Mouse (Mus musculus): Measurements from ENCODE around the gene Mgat5. TPM values are rescaled to one million over a fixed set of nuclear protein-coding genes. Genes with fewer than 3 reads are reported as not detected.
A peak's percentile ranks its signal among the peaks of the same experiment; 100 is the strongest.

Gene Mgat5
- polyA plus RNA-seq, 1 experiment from 2014 or later, result 8.1 TPM

- no peak overlapping the region for H3K27ac ChIP-seq (ENCODE audit: low read length)
- 71% methylated on average over 6 of the region's 6 CpGs for WGBS
Measured at GRCm38 (mm10) chr1:127319768-127320167, 115.0 kb downstream of the Mgat5 start.

GRCm38 (mm10) chr1:127320956-127321355 lies 116.1 kb downstream of the Mgat5 start:
- no peak overlapping the region for H3K9ac ChIP-seq (replicated peaks; ENCODE audit: low read length)
- no peak overlapping the region for H3K4me3 ChIP-seq (ENCODE audit: low read length)
- H3K27me3 ChIP-seq (ENCODE audit: insufficient read depth, low read length), result no peaks in the 10 kb centered on the region
- peaks cover 16% of the 10 kb centered on the region; the same call in 1 of the 2 replicates for H3K36me3 ChIP-seq (ENCODE audit: insufficient read depth, low read length)
- no peaks in the 10 kb centered on the region for H3K9me3 ChIP-seq (ENCODE audit: low read length)
- WGBS, result 68% methylated on average over 10 of the region's 10 CpGs
- H3K4me2 ChIP-seq (replicated peaks; ENCODE audit: low read depth, low read length), result no peak overlapping the region
- ATAC-seq (ENCODE audit: low FRiP score, low TSS enrichment), result no peak; the same call in 1 of the 2 replicates
- H3K27ac ChIP-seq (ENCODE audit: low read length), result no peak overlapping the region
- H3K4me1 ChIP-seq (ENCODE audit: insufficient read depth, low read length), result peaks cover 9% of the 10 kb centered on the region; the same call in 1 of the 2 replicates

More at GRCm38 (mm10) chr1:127319768-127320167, 115.0 kb downstream of the Mgat5 start:
- Histone ChIP-seq H3K36me3 (ENCODE audit: insufficient read depth, low read length) (peaks cover 16% of the 10 kb centered on the region; the same call in 1 of the 2 replicates), H3K4me3 (ENCODE audit: low read length) (no peak overlapping the region), H3K4me2 (replicated peaks; ENCODE audit: low read depth, low read length) (no peak overlapping the region), H3K9me3 (ENCODE audit: low read length) (no peaks in the 10 kb centered on the region), H3K27me3 (ENCODE audit: insufficient read depth, low read length) (no peaks in the 10 kb centered on the region), H3K9ac (replicated peaks; ENCODE audit: low read length) (no peak overlapping the region), H3K4me1 (ENCODE audit: insufficient read depth, low read length) (peaks cover 14% of the 10 kb centered on the region)
- no peak for ATAC-seq (ENCODE audit: low FRiP score, low TSS enrichment)

- no peak for ATAC-seq (ENCODE audit: low FRiP score, low TSS enrichment)
- Histone ChIP-seq H3K4me1 (ENCODE audit: insufficient read depth, low read length) (peaks cover 12% of the 10 kb centered on the region; the same call in 1 of the 2 replicates), H3K27me3 (ENCODE audit: insufficient read depth, low read length) (no peaks in the 10 kb centered on the region), H3K27ac (ENCODE audit: low read length) (peak overlapping the region; percentile 4; the same call in 1 of the 2 replicates), H3K4me2 (replicated peaks; ENCODE audit: low read depth, low read length) (no peak overlapping the region), H3K9me3 (ENCODE audit: low read length) (no peaks in the 10 kb centered on the region), H3K36me3 (ENCODE audit: insufficient read depth, low read length) (peaks cover 16% of the 10 kb centered on the region; the same call in 1 of the 2 replicates), H3K9ac (replicated peaks; ENCODE audit: low read length) (no peak overlapping the region), H3K4me3 (ENCODE audit: low read length) (no peak overlapping the region)
- 58% methylated on average over 3 of the region's 3 CpGs for whole genome bisulfite sequencing
Measured at GRCm38 (mm10) chr1:127321638-127322037, 116.8 kb downstream of the Mgat5 start.

GRCm38 (mm10) chr1:127322169-127322805 lies 117.5 kb downstream of the Mgat5 start:
- H3K4me3 ChIP-seq (ENCODE audit: low read length), result no peak overlapping the region
- peaks cover 12% of the 10 kb centered on the region; the same call in 1 of the 2 replicates for H3K4me1 ChIP-seq (ENCODE audit: insufficient read depth, low read length)
- WGBS, result 66% methylated on average over 5 of the region's 5 CpGs
- no peak overlapping the region for H3K4me2 ChIP-seq (replicated peaks; ENCODE audit: low read depth, low read length)
- peaks cover 16% of the 10 kb centered on the region; the same call in 1 of the 2 replicates for H3K36me3 ChIP-seq (ENCODE audit: insufficient read depth, low read length)
- H3K9ac ChIP-seq (replicated peaks; ENCODE audit: low read length), result no peak overlapping the region
- ATAC-seq (ENCODE audit: low FRiP score, low TSS enrichment), result no peak
- no peaks in the 10 kb centered on the region for H3K27me3 ChIP-seq (ENCODE audit: insufficient read depth, low read length)
- H3K27ac ChIP-seq (ENCODE audit: low read length), result no peak overlapping the region
- no peaks in the 10 kb centered on the region for H3K9me3 ChIP-seq (ENCODE audit: low read length)

- no peak overlapping the region for H3K4me2 ChIP-seq (replicated peaks; ENCODE audit: low read depth, low read length)
- no peak overlapping the region for H3K27ac ChIP-seq (ENCODE audit: low read length)
- peaks cover 21% of the 10 kb centered on the region; the same call in 1 of the 2 replicates for H3K36me3 ChIP-seq (ENCODE audit: insufficient read depth, low read length)
- 0 out of 2 replicates have a peak, but pooled peaks cover 17% of the 10 kb centered on the region for H3K4me1 ChIP-seq (ENCODE audit: insufficient read depth, low read length)
- no peaks in the 10 kb centered on the region for H3K27me3 ChIP-seq (ENCODE audit: insufficient read depth, low read length)
- WGBS, result 54% methylated on average over 8 of the region's 8 CpGs
- no peak for ATAC-seq (ENCODE audit: low FRiP score, low TSS enrichment)
- H3K4me3 ChIP-seq (ENCODE audit: low read length), result no peak overlapping the region
- H3K9ac ChIP-seq (replicated peaks; ENCODE audit: low read length), result no peak overlapping the region
- H3K9me3 ChIP-seq (ENCODE audit: low read length), result no peaks in the 10 kb centered on the region
Measured at GRCm38 (mm10) chr1:127325601-127326198, 120.9 kb downstream of the Mgat5 start.

GRCm38 (mm10) chr1:127327773-127328172 lies 123.0 kb downstream of the Mgat5 start:
- no peak overlapping the region for H3K9ac ChIP-seq (replicated peaks; ENCODE audit: low read length)
- no peak overlapping the region for H3K4me3 ChIP-seq (ENCODE audit: low read length)
- no peak for ATAC-seq (ENCODE audit: low FRiP score, low TSS enrichment)
- H3K9me3 ChIP-seq (ENCODE audit: low read length), result no peaks in the 10 kb centered on the region
- peaks cover 21% of the 10 kb centered on the region; the same call in 1 of the 2 replicates for H3K36me3 ChIP-seq (ENCODE audit: insufficient read depth, low read length)
- no peak overlapping the region for H3K4me2 ChIP-seq (replicated peaks; ENCODE audit: low read depth, low read length)
- 70% methylated on average over 6 of the region's 6 CpGs for WGBS
- H3K27me3 ChIP-seq (ENCODE audit: insufficient read depth, low read length), result no peaks in the 10 kb centered on the region
- H3K27ac ChIP-seq (ENCODE audit: low read length), result no peak overlapping the region
- 0 out of 2 replicates have a peak, but pooled peaks cover 9% of the 10 kb centered on the region for H3K4me1 ChIP-seq (ENCODE audit: insufficient read depth, low read length)

GRCm38 (mm10) chr1:127328354-127328875 lies 123.6 kb downstream of the Mgat5 start:
- Histone ChIP-seq H3K4me2 (replicated peaks; ENCODE audit: low read depth, low read length) (no peak overlapping the region), H3K4me3 (ENCODE audit: low read length) (no peak overlapping the region), H3K9ac (replicated peaks; ENCODE audit: low read length) (no peak overlapping the region), H3K27ac (ENCODE audit: low read length) (no peak overlapping the region), H3K4me1 (ENCODE audit: insufficient read depth, low read length) (0 out of 2 replicates have a peak, but pooled peaks cover 8% of the 10 kb centered on the region), H3K27me3 (ENCODE audit: insufficient read depth, low read length) (no peaks in the 10 kb centered on the region), H3K9me3 (ENCODE audit: low read length) (no peaks in the 10 kb centered on the region), H3K36me3 (ENCODE audit: insufficient read depth, low read length) (peaks cover 17% of the 10 kb centered on the region; the same call in 1 of the 2 replicates)
- ATAC-seq (ENCODE audit: low FRiP score, low TSS enrichment), result peak; percentile 82
- WGBS, result 27% methylated on average over 5 of the region's 5 CpGs

GRCm38 (mm10) chr1:127329810-127330209 lies 125.0 kb downstream of the Mgat5 start:
- H3K9ac ChIP-seq (replicated peaks; ENCODE audit: low read length), result no peak overlapping the region
- no peak overlapping the region for H3K4me3 ChIP-seq (ENCODE audit: low read length)
- H3K4me1 ChIP-seq (ENCODE audit: insufficient read depth, low read length), result 0 out of 2 replicates have a peak, but pooled peaks cover 8% of the 10 kb centered on the region
- no peak overlapping the region for H3K4me2 ChIP-seq (replicated peaks; ENCODE audit: low read depth, low read length)
- H3K27me3 ChIP-seq (ENCODE audit: insufficient read depth, low read length), result no peaks in the 10 kb centered on the region
- 0 out of 2 replicates have a peak, but pooled peaks cover 4% of the 10 kb centered on the region for H3K36me3 ChIP-seq (ENCODE audit: insufficient read depth, low read length)
- WGBS, result 81% methylated on average over 6 of the region's 6 CpGs
- H3K27ac ChIP-seq (ENCODE audit: low read length), result no peak overlapping the region
- no peak for ATAC-seq (ENCODE audit: low FRiP score, low TSS enrichment)
- H3K9me3 ChIP-seq (ENCODE audit: low read length), result no peaks in the 10 kb centered on the region

- H3K9ac ChIP-seq (replicated peaks; ENCODE audit: low read length), result no peak overlapping the region
- no peak overlapping the region for H3K4me2 ChIP-seq (replicated peaks; ENCODE audit: low read depth, low read length)
- ATAC-seq (ENCODE audit: low FRiP score, low TSS enrichment), result no peak
- no peaks in the 10 kb centered on the region for H3K36me3 ChIP-seq (ENCODE audit: insufficient read depth, low read length)
- no peak overlapping the region for H3K4me3 ChIP-seq (ENCODE audit: low read length)
- H3K27ac ChIP-seq (ENCODE audit: low read length), result no peak overlapping the region
- H3K9me3 ChIP-seq (ENCODE audit: low read length), result no peaks in the 10 kb centered on the region
- WGBS, result 87% methylated on average over 10 of the region's 10 CpGs
- H3K27me3 ChIP-seq (ENCODE audit: insufficient read depth, low read length), result no peaks in the 10 kb centered on the region
- peaks cover 13% of the 10 kb centered on the region for H3K4me1 ChIP-seq (ENCODE audit: insufficient read depth, low read length)
Measured at GRCm38 (mm10) chr1:127337740-127338139, 132.9 kb downstream of the Mgat5 start.
